Mouse (Mus musculus) kidney, embryonic 16.5 days (tissue): ENCODE measurements around the gene Polr3h. TPM values are rescaled to one million over a fixed set of nuclear protein-coding genes. Genes with fewer than 3 reads are reported as not detected.
"Not testable (repeated sequence)": the region's sequence is repeated elsewhere in the genome, so short reads cannot be mapped to it uniquely, and the experiment has no call there.

Source experiments
- ATAC-seq: fragments of 200-750 bp; cut with Nextera tagmentation; 2 replicates; pipeline ENCODE4 v1.8.0; 2017; ENCODE audit warnings: moderate TSS enrichment; ENCODE audit not compliant: low FRiP score, low TSS enrichment
- H3K27ac ChIP-seq: fragments of 300-500 bp; sonication (generic); 2 replicates; pipeline ENCODE4 v1.5.1; 2014; ENCODE audit warnings: low read length
- H3K27me3 ChIP-seq: fragments of 300-500 bp; sonication (generic); 2 replicates; pipeline ENCODE4 v1.6.1; 2014; ENCODE audit warnings: low read length, control low read depth, mixed read lengths; ENCODE audit not compliant: insufficient read depth
- H3K36me3 ChIP-seq: fragments of 300-500 bp; sonication (generic); 2 replicates; pipeline ENCODE4 v1.6.1; 2014; ENCODE audit warnings: low read length, control low read depth, mixed read lengths; ENCODE audit not compliant: insufficient read depth
- H3K4me1 ChIP-seq: fragments of 300-500 bp; sonication (generic); 2 replicates; pipeline ENCODE4 v1.6.1; 2014; ENCODE audit warnings: low read length, control low read depth, mixed read lengths; ENCODE audit not compliant: insufficient read depth
- H3K4me2 ChIP-seq: fragments of 300-500 bp; sonication (generic); replicated peaks from 2 replicates; pipeline ENCODE4 v1.6.1; 2014; ENCODE audit warnings: low read depth, low read length
- H3K4me3 ChIP-seq: fragments of 300-500 bp; sonication (generic); 2 replicates; pipeline ENCODE4 v1.5.1; 2014; ENCODE audit warnings: mild to moderate bottlenecking, low read length
- H3K9ac ChIP-seq: fragments of 300-500 bp; sonication (generic); replicated peaks from 2 replicates; pipeline ENCODE4 v1.6.1; 2014; ENCODE audit warnings: low read length
- H3K9me3 ChIP-seq: fragments of 300-500 bp; sonication (generic); 2 replicates; pipeline ENCODE4 v1.6.1; 2016; ENCODE audit warnings: low read length, control low read depth
- WGBS: fragments of 180-500 bp; shearing (Covaris S2); extraction: QIAGEN DNeasy Blood & Tissue Kit; methylation state at CpG from one replicate; pipeline ENCODE4 v1.1.7; 2014; 5-methylcytosine and 5-hydroxymethylcytosine counted together
- polyA plus RNA-seq: library from polyadenylated mRNA; unstranded; fragments of >200 nt; fragmentation: Nextera tagmentation; extraction: Ambion mirVana; gene quantifications from 2 replicates; pipeline ENCODE4 v1.2.1, GENCODE M21; 2015

The Polr3h gene
- polyA plus RNA-seq, 1 experiment from 2014 or later: 98.5 TPM

DNA sequence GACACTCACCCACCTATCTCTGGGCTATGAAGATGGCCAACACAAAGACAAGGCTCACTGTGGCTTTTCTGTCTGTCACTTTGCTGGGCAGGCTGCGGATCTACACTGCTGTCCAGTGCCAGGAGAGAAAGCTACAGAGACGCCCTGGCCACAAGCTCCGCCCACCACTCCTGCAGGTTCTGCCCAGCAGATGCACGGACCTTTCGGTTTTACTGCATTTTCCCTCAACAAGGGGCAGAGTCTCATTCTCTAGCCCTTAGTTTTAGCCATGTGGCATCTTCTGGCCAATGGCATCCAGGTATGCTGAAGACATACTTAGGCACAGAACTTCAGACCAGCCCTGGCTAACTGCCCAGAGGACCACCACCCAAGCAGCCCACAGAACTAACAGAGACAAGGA, 4.8 kb downstream of the Polr3h start:
- peaks cover 17% of the 10 kb centered on the region for H3K4me1 ChIP-seq
- H3K4me2 ChIP-seq: no peak overlapping the region
- 66% methylated on average over 4 of the region's 5 CpGs for WGBS
- no peaks in the 10 kb centered on the region for H3K27me3 ChIP-seq
- no peaks in the 10 kb centered on the region for H3K9me3 ChIP-seq
- no peak for ATAC-seq
- peaks cover 9% of the 10 kb centered on the region for H3K36me3 ChIP-seq
- no peak overlapping the region for H3K27ac ChIP-seq
- H3K4me3 ChIP-seq: no peak overlapping the region
- H3K9ac ChIP-seq: 0 out of 2 replicates have a peak overlapping the region, but pooled peaks have one; percentile 14

DNA sequence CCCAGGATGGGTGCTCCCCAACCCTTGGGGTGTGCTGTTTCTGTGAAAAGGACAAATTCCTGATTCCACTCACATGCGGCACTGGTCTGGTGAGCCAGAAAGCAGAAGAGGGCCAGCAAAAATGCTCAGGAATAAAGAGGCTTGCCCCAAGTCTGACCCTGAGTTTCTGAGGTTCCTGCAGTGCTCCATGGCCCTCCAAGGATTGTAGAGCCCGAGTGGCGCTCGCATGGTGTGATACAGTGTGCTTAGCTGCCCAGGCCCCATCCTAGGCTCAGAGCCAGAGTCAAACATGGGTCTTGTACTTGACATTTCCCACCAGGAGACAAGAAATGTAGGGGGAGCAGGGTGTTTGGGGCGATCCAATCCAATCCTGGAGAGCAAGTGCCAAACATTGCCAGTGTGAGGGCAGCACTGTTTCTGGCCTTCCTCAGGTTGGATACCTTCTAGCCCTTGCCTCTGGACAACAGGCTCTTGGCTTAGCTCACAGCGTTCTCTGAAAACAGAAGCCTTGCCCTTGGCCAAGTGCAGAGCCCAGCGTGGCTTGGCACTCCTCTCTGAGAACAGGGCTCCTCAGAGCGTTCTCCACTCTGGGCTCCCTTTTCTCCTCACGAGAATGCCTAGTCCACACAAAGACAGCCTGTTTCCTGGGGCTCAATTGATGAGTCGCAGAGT, 5.4 kb downstream of the Polr3h start:
- Histone ChIP-seq H3K4me1 (peaks cover 17% of the 10 kb centered on the region), H3K9ac (no peak overlapping the region), H3K36me3 (peaks cover 14% of the 10 kb centered on the region), H3K27ac (no peak overlapping the region), H3K4me2 (no peak overlapping the region), H3K4me3 (no peak overlapping the region), H3K27me3 (no peaks in the 10 kb centered on the region), H3K9me3 (no peaks in the 10 kb centered on the region)
- ATAC-seq: no peak
- 86% methylated on average over 10 of the region's 10 CpGs for WGBS

GRCm38 (mm10) chr15:81919062-81919461, 7.0 kb downstream of the Polr3h start:
- peaks cover 5% of the 10 kb centered on the region for H3K4me1 ChIP-seq
- H3K27me3 ChIP-seq: no peaks in the 10 kb centered on the region
- no peak overlapping the region for H3K4me3 ChIP-seq
- no peak for ATAC-seq
- H3K4me2 ChIP-seq: no peak overlapping the region
- no peaks in the 10 kb centered on the region for H3K9me3 ChIP-seq
- H3K27ac ChIP-seq: no peak overlapping the region
- H3K36me3 ChIP-seq: peaks cover 29% of the 10 kb centered on the region
- 66% methylated on average over 5 of the region's 5 CpGs for WGBS
- no peak overlapping the region for H3K9ac ChIP-seq

- Histone ChIP-seq H3K27me3 (no peaks in the 10 kb centered on the region), H3K4me3 (no peak overlapping the region), H3K4me2 (no peak overlapping the region), H3K36me3 (peaks cover 41% of the 10 kb centered on the region), H3K9ac (no peak overlapping the region), H3K9me3 (no peaks in the 10 kb centered on the region), H3K4me1 (no peaks in the 10 kb centered on the region), H3K27ac (peak overlapping the region; percentile 39; the same call in 1 of the 2 replicates)
- WGBS: 50% methylated on average over 6 of the region's 6 CpGs
- ATAC-seq: peak; percentile 73
Observed at GRCm38 (mm10) chr15:81917621-81918463, 8.2 kb downstream of the Polr3h start.

DNA sequence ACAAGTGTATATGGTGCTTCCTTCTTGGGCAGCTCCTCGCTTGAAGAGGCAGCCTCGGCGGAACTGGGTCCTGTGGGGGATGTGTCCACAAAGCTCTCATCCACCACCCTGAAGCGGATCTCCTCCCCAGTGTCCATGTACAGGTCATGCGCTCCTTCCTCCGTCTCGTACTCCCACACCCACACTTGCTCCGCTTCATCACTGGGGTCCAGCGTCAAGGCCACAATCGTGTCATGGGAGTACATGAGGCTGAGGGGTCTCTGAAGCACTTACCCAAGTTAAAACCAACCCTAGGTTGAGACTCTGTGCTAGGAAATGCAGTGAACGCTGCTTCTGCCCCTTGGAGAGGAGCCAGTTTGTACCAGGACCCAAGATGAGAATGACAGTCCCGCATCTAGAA, 8.8 kb downstream of the Polr3h start:
- peak overlapping the region; percentile 39; the same call in 1 of the 2 replicates for H3K27ac ChIP-seq
- WGBS: 62% methylated on average over 12 of the region's 12 CpGs
- H3K9ac ChIP-seq: no peak overlapping the region
- no peak for ATAC-seq
- H3K9me3 ChIP-seq: no peaks in the 10 kb centered on the region
- H3K4me3 ChIP-seq: no peak overlapping the region
- H3K4me2 ChIP-seq: no peak overlapping the region
- H3K4me1 ChIP-seq: 0 out of 2 replicates have a peak, but pooled peaks cover 3% of the 10 kb centered on the region
- H3K27me3 ChIP-seq: no peaks in the 10 kb centered on the region
- H3K36me3 ChIP-seq: peaks cover 48% of the 10 kb centered on the region

DNA sequence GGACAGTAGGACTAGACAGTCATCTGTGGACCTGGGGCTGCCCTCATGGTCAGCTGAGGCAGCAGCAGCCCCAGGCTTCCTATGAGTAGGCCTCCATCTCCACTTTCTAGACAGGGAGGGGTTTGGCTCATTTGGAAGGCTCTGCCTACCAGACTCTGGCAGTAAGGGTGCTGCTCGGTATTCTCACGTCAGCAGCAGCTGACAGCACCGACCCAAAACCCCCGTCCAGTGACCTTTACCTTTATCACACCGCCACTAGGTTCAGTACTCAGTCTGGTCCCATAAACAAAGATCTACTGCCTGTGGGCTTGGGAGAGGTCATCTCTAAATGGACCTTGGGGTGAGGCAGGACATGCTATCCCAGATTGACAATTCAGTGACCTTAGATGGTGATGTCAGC, 10.4 kb downstream of the Polr3h start:
- Histone ChIP-seq H3K4me2 (no peak overlapping the region), H3K27me3 (no peaks in the 10 kb centered on the region), H3K4me1 (0 out of 2 replicates have a peak, but pooled peaks cover 4% of the 10 kb centered on the region), H3K27ac (no peak overlapping the region), H3K9ac (no peak overlapping the region), H3K4me3 (no peak overlapping the region), H3K9me3 (no peaks in the 10 kb centered on the region), H3K36me3 (peaks cover 63% of the 10 kb centered on the region)
- no peak for ATAC-seq
- 72% methylated on average over 5 of the region's 5 CpGs for WGBS

DNA sequence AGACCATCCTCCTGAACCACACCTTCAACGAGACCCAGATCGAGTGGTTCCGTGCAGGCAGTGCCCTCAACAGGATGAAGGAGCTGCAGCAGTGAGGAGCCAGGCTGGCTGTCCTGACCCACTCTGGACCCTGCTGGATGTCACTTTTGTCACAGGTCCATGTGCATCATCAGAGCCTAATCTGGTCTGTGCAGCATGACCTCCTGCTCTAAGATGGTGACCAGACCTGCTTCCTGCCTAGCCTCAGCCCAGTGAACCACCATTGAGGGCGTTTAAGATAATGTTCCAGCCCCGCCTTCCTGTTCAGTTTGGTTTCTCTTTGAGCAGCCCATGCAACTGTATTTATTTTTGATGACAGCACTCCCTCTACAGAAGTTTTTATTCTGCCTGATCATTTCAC, 11.4 kb downstream of the Polr3h start:
- Histone ChIP-seq H3K4me1 (0 out of 2 replicates have a peak, but pooled peaks cover 4% of the 10 kb centered on the region), H3K9me3 (no peaks in the 10 kb centered on the region), H3K4me2 (no peak overlapping the region), H3K36me3 (peaks cover 72% of the 10 kb centered on the region), H3K4me3 (no peak overlapping the region), H3K9ac (no peak overlapping the region), H3K27me3 (no peaks in the 10 kb centered on the region), H3K27ac (no peak overlapping the region)
- no peak for ATAC-seq
- WGBS: 84% methylated on average over 5 of the region's 5 CpGs

DNA sequence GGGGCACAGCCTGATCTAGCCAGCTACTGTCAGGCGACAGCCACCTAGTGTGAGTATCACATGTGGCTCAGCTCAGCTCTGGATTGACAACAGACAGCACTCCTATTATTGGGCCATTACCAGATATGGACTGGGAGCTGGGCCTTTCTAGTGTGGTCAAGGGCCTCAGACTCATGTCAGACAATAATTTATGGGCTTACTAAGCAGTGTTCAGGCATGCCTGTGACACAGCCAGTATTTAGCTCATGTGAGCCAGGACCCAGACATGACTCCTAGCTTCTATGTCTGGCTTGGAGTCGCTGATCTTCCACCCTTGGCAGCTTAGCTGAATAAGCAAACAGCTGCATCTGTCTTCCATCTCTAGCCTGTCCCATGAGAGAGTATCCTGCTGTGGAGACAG, 13.5 kb downstream of the Polr3h start:
- Histone ChIP-seq H3K36me3 (peaks cover 85% of the 10 kb centered on the region), H3K9me3 (no peaks in the 10 kb centered on the region), H3K4me2 (no peak overlapping the region), H3K4me3 (no peak overlapping the region), H3K27me3 (no peaks in the 10 kb centered on the region), H3K27ac (no peak overlapping the region), H3K9ac (no peak overlapping the region), H3K4me1 (0 out of 2 replicates have a peak, but pooled peaks cover 4% of the 10 kb centered on the region)
- ATAC-seq: 0 out of 2 replicates have a peak, but pooled peaks have one; percentile 21
- WGBS: 70% methylated on average over 2 of the region's 2 CpGs

GRCm38 (mm10) chr15:81908767-81909166, 17.3 kb downstream of the Polr3h start:
- H3K27ac ChIP-seq, H3K27me3 ChIP-seq, H3K9ac ChIP-seq, H3K4me2 ChIP-seq, H3K4me3 ChIP-seq, H3K9me3 ChIP-seq, ATAC-seq, H3K4me1 ChIP-seq: not testable (repeated sequence)
- peaks cover 83% of the 10 kb centered on the region for H3K36me3 ChIP-seq
- 90% methylated on average over 4 of the region's 4 CpGs for WGBS

DNA sequence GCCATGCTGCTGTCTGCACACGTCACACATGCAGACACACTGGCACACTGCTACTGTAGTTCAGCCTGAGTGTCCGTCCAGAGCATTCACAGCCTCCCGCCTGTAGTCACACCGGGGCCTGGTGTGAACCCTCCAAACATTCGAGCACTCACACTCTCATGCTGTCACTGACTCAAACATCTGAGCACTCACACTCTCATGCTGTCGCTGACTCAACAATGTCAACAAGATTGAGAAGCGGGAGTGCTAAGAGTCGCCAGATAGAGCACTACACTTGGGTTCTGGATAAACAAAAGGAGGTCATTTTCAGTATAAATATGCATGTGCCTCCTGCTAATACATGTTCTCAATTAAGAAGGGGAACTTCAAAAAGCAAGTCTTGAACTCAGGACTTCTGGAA, 18.1 kb downstream of the Polr3h start:
- Histone ChIP-seq H3K4me3 (no peak overlapping the region), H3K9me3 (no peaks in the 10 kb centered on the region), H3K4me2 (no peak overlapping the region), H3K27me3 (no peaks in the 10 kb centered on the region), H3K9ac (no peak overlapping the region), H3K4me1 (0 out of 2 replicates have a peak, but pooled peaks cover 4% of the 10 kb centered on the region), H3K27ac (no peak overlapping the region), H3K36me3 (peaks cover 83% of the 10 kb centered on the region)
- WGBS: 90% methylated on average over 8 of the region's 8 CpGs
- no peak for ATAC-seq
